Mouse (Mus musculus): Measurements from ENCODE around the gene Sub1. TPM values are rescaled to one million over a fixed set of nuclear protein-coding genes. Genes with fewer than 3 reads are reported as not detected.

The Sub1 gene
- 100 to 1,000 TPM; 152 to 153 TPM for total RNA-seq (2021)
- long read RNA-seq, experiment 1, transcript Sub1-201 (5 exons, 3,372 nt), result major isoform, 107 of 110 reads
- long read RNA-seq, experiment 1, partial matches to known transcripts, result 1 of 110 reads
- long read RNA-seq, experiment 1, other reads (novel, unspliced or antisense), result 2 of 110 reads
- long read RNA-seq, experiment 2, transcript Sub1-201 (5 exons, 3,372 nt), result major isoform, 105 of 108 reads
- long read RNA-seq, experiment 2, partial matches to known transcripts, result 1 of 108 reads
- long read RNA-seq, experiment 2, other reads (novel, unspliced or antisense), result 2 of 108 reads

GRCm38 (mm10) chr15:11996883-11997282 is at the start of gene Sub1:
TSS of gene Sub1 (minus strand) at chr15:11996983.
- DNase-seq, result no peak

- DNase-seq, result peak; percentile 18
Observed at GRCm38 (mm10) chr15:12040407-12040710, 43.6 kb upstream of the Sub1 start.

- no peak for DNase-seq
Observed at GRCm38 (mm10) chr15:12039671-12040406, 43.1 kb upstream of the Sub1 start.

GRCm38 (mm10) chr15:12039256-12039655 is 42.5 kb upstream of the Sub1 start:
- no peak for DNase-seq

- DNase-seq, result no peak
Observed at GRCm38 (mm10) chr15:12037866-12038625, 41.3 kb upstream of the Sub1 start.

GRCm38 (mm10) chr15:12037217-12037616 is 40.4 kb upstream of the Sub1 start:
- DNase-seq, result no peak

- DNase-seq, result no peak
Observed at GRCm38 (mm10) chr15:12036675-12037074, 39.9 kb upstream of the Sub1 start.

- DNase-seq, result no peak
Observed at GRCm38 (mm10) chr15:12034317-12034716, 37.5 kb upstream of the Sub1 start.

GRCm38 (mm10) chr15:12033155-12033554 is 36.4 kb upstream of the Sub1 start:
- DNase-seq, result no peak

- DNase-seq, result no peak
Observed at GRCm38 (mm10) chr15:12032512-12032911, 35.7 kb upstream of the Sub1 start.

GRCm38 (mm10) chr15:12031861-12032260 is 35.1 kb upstream of the Sub1 start:
- DNase-seq, result no peak

GRCm38 (mm10) chr15:12030221-12030620 is 33.4 kb upstream of the Sub1 start:
- no peak for DNase-seq

- DNase-seq, result no peak
Observed at GRCm38 (mm10) chr15:12027807-12028206, 31.0 kb upstream of the Sub1 start.

GRCm38 (mm10) chr15:12026932-12027450 is 30.2 kb upstream of the Sub1 start:
- no peak for DNase-seq

GRCm38 (mm10) chr15:12026026-12026425 is 29.2 kb upstream of the Sub1 start:
- no peak for DNase-seq

- DNase-seq, result no peak
Observed at GRCm38 (mm10) chr15:12025341-12025740, 28.6 kb upstream of the Sub1 start.

- DNase-seq, result no peak
Observed at GRCm38 (mm10) chr15:12024791-12025268, 28.0 kb upstream of the Sub1 start.

GRCm38 (mm10) chr15:12019443-12019842 is 22.7 kb upstream of the Sub1 start:
- no peak for DNase-seq

- no peak for DNase-seq
Observed at GRCm38 (mm10) chr15:12018428-12018757, 21.6 kb upstream of the Sub1 start.

GRCm38 (mm10) chr15:12017700-12018427 is 21.1 kb upstream of the Sub1 start:
- no peak for DNase-seq

GRCm38 (mm10) chr15:12014197-12014905 is 17.6 kb upstream of the Sub1 start:
- no peak for DNase-seq

Data from gastrocnemius, postnatal 10 days (tissue).